Mouse (Mus musculus) frontal cortex, postnatal 25 days (tissue): ENCODE measurements at regions not wholly inside any gene's neighbourhood (a gene's known extent, or its start where the extent isn't known, plus 50 kb on each side); places are given as distances from the start of the nearest gene placed in this dataset.

Source experiments
- DNase-seq, 2 experiments: peaks; one replicate each; pipeline ENCODE4 v3.0.0; 2022; ENCODE audit warnings: low spot score in 2 of 2

- DNase-seq = no peak
Measured at GRCm38 (mm10) chr12:9266221-9266620, 236.4 kb downstream of the Ttc32 start.

GRCm38 (mm10) chr12:9271484-9271883, 241.7 kb downstream of the Ttc32 start:
- DNase-seq = no peak

GRCm38 (mm10) chr12:9274181-9274580, 244.4 kb downstream of the Ttc32 start:
- DNase-seq = no peak

- no peak for DNase-seq
Measured at GRCm38 (mm10) chr12:9275697-9276096, 245.9 kb downstream of the Ttc32 start.

GRCm38 (mm10) chr12:9278735-9279134, 248.9 kb downstream of the Ttc32 start:
- no peak for DNase-seq

- no peak for DNase-seq
Measured at GRCm38 (mm10) chr12:9279893-9280605, 250.3 kb downstream of the Ttc32 start.

- no peak for DNase-seq
Measured at GRCm38 (mm10) chr12:9287271-9287670, 257.5 kb downstream of the Ttc32 start.

GRCm38 (mm10) chr12:9292656-9293055, 262.9 kb downstream of the Ttc32 start:
- peak in 1 of 2 experiments; percentile 39 for DNase-seq

- no peak for DNase-seq
Measured at GRCm38 (mm10) chr12:9295211-9295610, 265.4 kb downstream of the Ttc32 start.

GRCm38 (mm10) chr12:9298848-9299655, 269.3 kb downstream of the Ttc32 start:
- DNase-seq = no peak

GRCm38 (mm10) chr12:9304146-9304545, 265.8 kb upstream of the Osr1 start:
- peak in 1 of 2 experiments; percentile 10 for DNase-seq

GRCm38 (mm10) chr12:9337891-9338672, 231.8 kb upstream of the Osr1 start:
- no peak for DNase-seq

- DNase-seq = no peak
Measured at GRCm38 (mm10) chr12:9338801-9339231, 231.1 kb upstream of the Osr1 start.

GRCm38 (mm10) chr12:9340769-9341168, 229.1 kb upstream of the Osr1 start:
- DNase-seq = no peak

- no peak for DNase-seq
Measured at GRCm38 (mm10) chr12:9345359-9345758, 224.6 kb upstream of the Osr1 start.

GRCm38 (mm10) chr12:9355512-9355911, 214.4 kb upstream of the Osr1 start:
- no peak for DNase-seq

GRCm38 (mm10) chr12:9357856-9358255, 212.1 kb upstream of the Osr1 start:
- no peak for DNase-seq

GRCm38 (mm10) chr12:9358872-9359271, 211.0 kb upstream of the Osr1 start:
- no peak for DNase-seq

GRCm38 (mm10) chr12:9365931-9366330, 204.0 kb upstream of the Osr1 start:
- DNase-seq = no peak

GRCm38 (mm10) chr12:9368682-9369081, 201.2 kb upstream of the Osr1 start:
- no peak for DNase-seq

GRCm38 (mm10) chr12:9401956-9402355, 168.0 kb upstream of the Osr1 start:
- no peak for DNase-seq

GRCm38 (mm10) chr12:9404981-9405380, 164.9 kb upstream of the Osr1 start:
- DNase-seq = no peak
